Mouse (Mus musculus) brain, embryonic 14.5 days (tissue): ENCODE data around the gene Lats1. TPM values are rescaled to one million over a fixed set of nuclear protein-coding genes. Genes with fewer than 3 reads are reported as not detected.

Source experiments
- DNase-seq: peaks from one replicate; pipeline ENCODE4 v3.0.0-alpha.2; 2011; ENCODE audit warnings: low read depth
- CTCF ChIP-seq: fragments of 200-500 bp; IDR thresholded peaks from 2 replicates; pipeline ENCODE4 v1.5.1; 2012; ENCODE audit warnings: inconsistent platforms, mild to moderate bottlenecking, moderate library complexity, borderline replicate concordance; ENCODE audit not compliant: insufficient read depth, insufficient read length; ENCODE audit errors: extremely low read depth
- POLR2A ChIP-seq: fragments of 200-500 bp; IDR thresholded peaks from 2 replicates; pipeline ENCODE4 v1.6.1; 2012; ENCODE audit warnings: mild to moderate bottlenecking, inconsistent platforms, borderline replicate concordance; ENCODE audit not compliant: poor library complexity, insufficient read depth, insufficient read length, severe bottlenecking; ENCODE audit errors: extremely low read depth
- polyA plus RNA-seq: library from polyadenylated mRNA; depleted of rRNA; stranded (reverse); fragments of >200 nt; gene quantifications from 2 replicates; pipeline ENCODE4 v1.2.3, GENCODE M21; 2012; rRNA removed

Lats1 gene
- polyA plus RNA-seq, result 26.6 and 32.1 TPM in 2 replicates

GRCm38 (mm10) chr10:7680731-7681301 lies at the start of gene Lats1, which contains the start of gene Pcmt1:
Lats1 (plus strand) TSS chr10:7681214.
Pcmt1 (minus strand) TSS chr10:7681136.
- peak; percentile 97 for TF ChIP-seq POLR2A
- TF ChIP-seq CTCF, result no peak

GRCm38 (mm10) chr10:7640366-7640765 lies 40.6 kb upstream of the Lats1 start:
- no peak for DNase-seq
- no peak for TF ChIP-seq CTCF
- no peak for TF ChIP-seq POLR2A

More at GRCm38 (mm10) chr10:7680731-7681301, at the start of gene Lats1, which contains the start of gene Pcmt1:
- peak; percentile 93 for DNase-seq

- no peak for TF ChIP-seq POLR2A
- DNase-seq, result no peak
Observed at GRCm38 (mm10) chr10:7645911-7646310, 35.1 kb upstream of the Lats1 start.

GRCm38 (mm10) chr10:7649059-7649458 lies 32.0 kb upstream of the Lats1 start:
- no peak for DNase-seq
- TF ChIP-seq POLR2A (no peak), CTCF (no peak)

- TF ChIP-seq POLR2A, result no peak
- TF ChIP-seq CTCF, result no peak
Observed at GRCm38 (mm10) chr10:7651057-7651456, 30.0 kb upstream of the Lats1 start.

GRCm38 (mm10) chr10:7662471-7663141 lies 18.4 kb upstream of the Lats1 start:
- no peak for DNase-seq
- TF ChIP-seq CTCF (no peak), POLR2A (no peak)

More at GRCm38 (mm10) chr10:7651057-7651456, 30.0 kb upstream of the Lats1 start:
- DNase-seq, result no peak

GRCm38 (mm10) chr10:7663159-7664026 lies 17.6 kb upstream of the Lats1 start:
- peak; percentile 98 for TF ChIP-seq POLR2A
- no peak for TF ChIP-seq CTCF
- peak; percentile 96 for DNase-seq

GRCm38 (mm10) chr10:7664027-7664526 lies 16.9 kb upstream of the Lats1 start:
- TF ChIP-seq POLR2A (no peak), CTCF (no peak)
- no peak for DNase-seq

GRCm38 (mm10) chr10:7664889-7665288 lies 16.1 kb upstream of the Lats1 start:
- no peak for TF ChIP-seq CTCF
- TF ChIP-seq POLR2A, result no peak
- DNase-seq, result no peak

- TF ChIP-seq POLR2A (no peak), CTCF (no peak)
- DNase-seq, result peak; percentile 98
Observed at GRCm38 (mm10) chr10:7667342-7667802, 13.6 kb upstream of the Lats1 start, which contains the start of gene Nup43. Nup43 (plus strand) TSS chr10:7667503.

- TF ChIP-seq POLR2A (no peak), CTCF (peak; percentile 38; the same call in 1 of the 2 replicates)
- peak; percentile 58 for DNase-seq
Observed at GRCm38 (mm10) chr10:7673673-7674072, 7.3 kb upstream of the Lats1 start.
